Mouse (Mus musculus) thymus, postnatal 0 days (tissue): ENCODE results near the gene Sphk1. TPM values are rescaled to one million over a fixed set of nuclear protein-coding genes. Genes with fewer than 3 reads are reported as not detected.

Source experiments
- DNase-seq: peaks from one replicate; pipeline ENCODE4 v3.0.0-alpha.2; 2015; ENCODE audit warnings: low spot score
- polyA plus RNA-seq: library from polyadenylated mRNA; unstranded; fragments of >200 nt; fragmentation: Nextera tagmentation; extraction: Ambion mirVana; gene quantifications from 2 replicates; pipeline ENCODE4 v1.2.1, GENCODE M21; 2015

Gene Sphk1
- polyA plus RNA-seq, 1 experiment from 2014 or later, result 13.7 TPM

- no peak for DNase-seq
Observed at GRCm38 (mm10) chr11:116506151-116506875, 24.4 kb upstream of the Sphk1 start.

- DNase-seq, result no peak
Observed at GRCm38 (mm10) chr11:116508689-116509088, 22.0 kb upstream of the Sphk1 start.

- DNase-seq, result no peak
Observed at GRCm38 (mm10) chr11:116511301-116511868, 19.3 kb upstream of the Sphk1 start.

- no peak for DNase-seq
Observed at GRCm38 (mm10) chr11:116512154-116512553, 18.6 kb upstream of the Sphk1 start.

GRCm38 (mm10) chr11:116512987-116513386 lies 17.7 kb upstream of the Sphk1 start:
- DNase-seq, result no peak

GRCm38 (mm10) chr11:116513531-116514038 lies 17.1 kb upstream of the Sphk1 start:
- DNase-seq, result no peak

GRCm38 (mm10) chr11:116515330-116516020 lies 15.2 kb upstream of the Sphk1 start:
- no peak for DNase-seq

- no peak for DNase-seq
Observed at GRCm38 (mm10) chr11:116518482-116518881, 12.2 kb upstream of the Sphk1 start.

GRCm38 (mm10) chr11:116521143-116521542 lies 9.6 kb upstream of the Sphk1 start:
- DNase-seq, result no peak

GRCm38 (mm10) chr11:116522046-116522445 lies 8.7 kb upstream of the Sphk1 start:
- no peak for DNase-seq

GRCm38 (mm10) chr11:116522886-116523698 lies 7.6 kb upstream of the Sphk1 start:
- no peak for DNase-seq

- no peak for DNase-seq
Observed at GRCm38 (mm10) chr11:116523699-116524189, 7.0 kb upstream of the Sphk1 start.

GRCm38 (mm10) chr11:116528636-116529320 lies 1.9 kb upstream of the Sphk1 start:
- DNase-seq, result no peak

- DNase-seq, result no peak
Observed at GRCm38 (mm10) chr11:116531371-116532191, 856 bp downstream of the Sphk1 start.

- no peak for DNase-seq
Observed at GRCm38 (mm10) chr11:116532262-116532809, 1.6 kb downstream of the Sphk1 start.

- DNase-seq, result peak; percentile 27
Observed at GRCm38 (mm10) chr11:116532810-116533338, 2.1 kb downstream of the Sphk1 start.

- no peak for DNase-seq
Observed at GRCm38 (mm10) chr11:116533341-116534153, 2.8 kb downstream of the Sphk1 start.

GRCm38 (mm10) chr11:116534154-116534865 lies 3.6 kb downstream of the Sphk1 start:
- DNase-seq, result peak; percentile 71
